Mouse (Mus musculus) ES-Bruce4 (cell line): ENCODE data around the gene 4930568D16Rik. TPM values are rescaled to one million over a fixed set of nuclear protein-coding genes. Genes with fewer than 3 reads are reported as not detected.

Source experiments
- H3K27ac ChIP-seq: 2 replicates; pipeline ENCODE4 v1.5.1; 2012; ENCODE audit warnings: low read length, inconsistent platforms; ENCODE audit not compliant: insufficient read depth
- H3K27me3 ChIP-seq: 2 replicates; pipeline ENCODE4 v1.6.1; 2012; ENCODE audit warnings: mild to moderate bottlenecking, low read length, inconsistent platforms; ENCODE audit not compliant: control insufficient read depth, poor library complexity, insufficient read depth, severe bottlenecking
- H3K36me3 ChIP-seq: 2 replicates; pipeline ENCODE4 v1.6.1; 2012; ENCODE audit warnings: inconsistent platforms, mild to moderate bottlenecking, low read length, moderate library complexity; ENCODE audit not compliant: control insufficient read depth, poor library complexity, insufficient read depth, severe bottlenecking
- H3K4me1 ChIP-seq: one replicate; pipeline ENCODE4 v1.8.1; 2011; ENCODE audit warnings: low read length; ENCODE audit not compliant: control insufficient read depth, insufficient read depth
- H3K4me3 ChIP-seq: 2 replicates; pipeline ENCODE4 v1.5.1; 2011; ENCODE audit warnings: low read depth, mild to moderate bottlenecking, low read length
- H3K9ac ChIP-seq: 2 replicates; pipeline ENCODE4 v1.6.1; 2012; ENCODE audit warnings: low read depth, mild to moderate bottlenecking, inconsistent platforms; ENCODE audit not compliant: poor library complexity, severe bottlenecking
- H3K9me3 ChIP-seq: replicated peaks from 2 replicates; pipeline ENCODE4 v1.6.1; 2012; ENCODE audit warnings: mild to moderate bottlenecking, low read length, inconsistent platforms; ENCODE audit not compliant: control insufficient read depth, poor library complexity, insufficient read depth, severe bottlenecking
- CTCF ChIP-seq: IDR thresholded peaks from one replicate; pipeline ENCODE4 v1.8.1; 2011; ENCODE audit warnings: low read depth, low read length
- EP300 ChIP-seq: IDR thresholded peaks from 2 replicates; pipeline ENCODE4 v1.6.1; 2011; ENCODE audit warnings: low read depth, low read length; ENCODE audit not compliant: insufficient read depth
- POLR2A ChIP-seq: IDR thresholded peaks from one replicate; pipeline ENCODE4 v1.8.1; 2011; ENCODE audit warnings: low read length; ENCODE audit not compliant: insufficient read depth
- polyA plus RNA-seq: library from polyadenylated mRNA; stranded (reverse); fragments of >200 nt; gene quantifications from 2 replicates; pipeline ENCODE4 v1.2.4, GENCODE M21; 2011; ENCODE audit warnings: low read depth; ENCODE audit not compliant: missing spikeins, insufficient read depth, insufficient read length

Gene 4930568D16Rik
- polyA plus RNA-seq, 1 experiment = not detected

- H3K27me3 ChIP-seq = no peaks in the 10 kb centered on the region
- H3K4me1 ChIP-seq = no peaks in the 10 kb centered on the region
- H3K4me3 ChIP-seq = no peak overlapping the region
- no peak overlapping the region for H3K27ac ChIP-seq
- no peak for TF ChIP-seq EP300
- no peak for TF ChIP-seq CTCF
- TF ChIP-seq POLR2A = no peak
- H3K36me3 ChIP-seq = no peaks in the 10 kb centered on the region
- H3K9me3 ChIP-seq = no peaks in the 10 kb centered on the region
- H3K9ac ChIP-seq = no peak overlapping the region
These were observed 38.5 kb downstream of the 4930568D16Rik start for GRCm38 (mm10) chr2:35329061-35329460.

GRCm38 (mm10) chr2:35328064-35328792 lies 39.3 kb downstream of the 4930568D16Rik start:
- TF ChIP-seq EP300 (no peak), CTCF (no peak)
- Histone ChIP-seq H3K27ac (no peak overlapping the region), H3K4me3 (no peak overlapping the region), H3K9me3 (no peaks in the 10 kb centered on the region), H3K27me3 (no peaks in the 10 kb centered on the region), H3K9ac (no peak overlapping the region), H3K36me3 (no peaks in the 10 kb centered on the region), H3K4me1 (no peaks in the 10 kb centered on the region)

DNA sequence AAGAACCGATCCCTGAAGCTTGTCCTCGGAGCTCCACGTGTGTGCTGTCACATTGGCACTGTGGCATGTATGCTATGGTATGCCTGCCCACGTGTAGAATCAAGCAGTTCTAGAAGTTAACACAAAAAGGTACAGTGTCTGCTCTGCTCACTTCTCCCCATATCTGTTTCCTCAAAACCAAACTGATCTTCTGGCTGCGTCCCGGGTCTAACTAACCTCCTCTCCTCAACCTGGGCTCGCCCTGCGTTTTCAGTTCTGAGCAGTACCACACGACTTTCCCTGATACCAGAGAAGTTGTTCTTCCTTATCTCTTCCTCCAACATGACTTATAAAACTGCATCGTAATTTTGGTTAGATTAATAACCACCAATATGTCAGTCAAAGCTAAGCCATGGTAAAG lies 39.9 kb downstream of the 4930568D16Rik start:
- Histone ChIP-seq H3K36me3 (no peaks in the 10 kb centered on the region), H3K4me1 (no peaks in the 10 kb centered on the region), H3K4me3 (no peak overlapping the region), H3K9me3 (no peaks in the 10 kb centered on the region), H3K27me3 (no peaks in the 10 kb centered on the region), H3K27ac (no peak overlapping the region), H3K9ac (no peak overlapping the region)
- TF ChIP-seq EP300 (no peak), POLR2A (no peak), CTCF (no peak)

DNA sequence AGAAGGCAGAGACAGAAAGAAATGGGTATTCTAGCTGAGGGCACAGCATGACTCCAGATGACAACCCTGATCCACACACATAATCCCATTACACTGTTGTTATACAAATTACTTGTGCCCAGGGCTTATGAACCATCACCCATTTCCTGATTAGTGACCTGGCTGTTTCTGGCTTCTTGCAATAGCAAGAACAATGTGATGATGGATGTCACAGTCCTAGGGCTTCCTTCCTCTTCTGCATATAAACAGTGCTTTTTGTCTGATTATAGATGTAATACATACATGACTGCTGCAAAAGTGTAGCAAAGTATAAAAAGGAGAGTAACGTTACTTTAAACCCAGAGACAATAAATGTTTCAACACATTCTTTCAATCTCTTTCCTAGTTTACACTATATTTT lies 40.6 kb downstream of the 4930568D16Rik start:
- H3K36me3 ChIP-seq = no peaks in the 10 kb centered on the region
- no peak for TF ChIP-seq POLR2A
- no peak for TF ChIP-seq EP300
- no peak for TF ChIP-seq CTCF
- no peaks in the 10 kb centered on the region for H3K4me1 ChIP-seq

DNA sequence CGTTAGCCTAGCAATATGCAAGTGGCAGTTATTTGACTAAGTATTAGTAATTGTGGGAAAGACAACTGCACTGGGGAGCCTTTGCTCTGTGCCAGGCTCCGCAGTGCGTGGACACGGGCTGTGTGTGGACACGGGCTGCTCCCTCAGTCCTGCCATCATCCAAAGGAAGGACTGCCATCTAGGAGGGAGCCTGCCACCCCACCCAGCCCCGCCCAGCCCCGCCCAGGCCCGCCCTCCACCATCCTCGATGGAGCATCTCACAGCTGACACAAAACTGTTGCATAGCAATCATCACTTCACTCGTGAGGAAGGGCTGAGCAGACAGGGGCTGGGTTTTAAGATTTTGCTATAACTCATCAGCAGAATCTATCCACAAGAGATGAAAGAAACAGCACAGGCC lies 41.6 kb downstream of the 4930568D16Rik start:
- Histone ChIP-seq H3K36me3 (no peaks in the 10 kb centered on the region), H3K27me3 (no peaks in the 10 kb centered on the region), H3K4me3 (no peak overlapping the region), H3K27ac (no peak overlapping the region), H3K9ac (no peak overlapping the region), H3K9me3 (no peaks in the 10 kb centered on the region), H3K4me1 (no peaks in the 10 kb centered on the region)
- TF ChIP-seq EP300 (no peak), CTCF (no peak), POLR2A (no peak)

More for the DNA sequence above, 40.6 kb downstream of the 4930568D16Rik start:
- no peaks in the 10 kb centered on the region for H3K27me3 ChIP-seq
- H3K4me3 ChIP-seq = no peak overlapping the region
- no peaks in the 10 kb centered on the region for H3K9me3 ChIP-seq
- no peak overlapping the region for H3K9ac ChIP-seq
- H3K27ac ChIP-seq = no peak overlapping the region

DNA sequence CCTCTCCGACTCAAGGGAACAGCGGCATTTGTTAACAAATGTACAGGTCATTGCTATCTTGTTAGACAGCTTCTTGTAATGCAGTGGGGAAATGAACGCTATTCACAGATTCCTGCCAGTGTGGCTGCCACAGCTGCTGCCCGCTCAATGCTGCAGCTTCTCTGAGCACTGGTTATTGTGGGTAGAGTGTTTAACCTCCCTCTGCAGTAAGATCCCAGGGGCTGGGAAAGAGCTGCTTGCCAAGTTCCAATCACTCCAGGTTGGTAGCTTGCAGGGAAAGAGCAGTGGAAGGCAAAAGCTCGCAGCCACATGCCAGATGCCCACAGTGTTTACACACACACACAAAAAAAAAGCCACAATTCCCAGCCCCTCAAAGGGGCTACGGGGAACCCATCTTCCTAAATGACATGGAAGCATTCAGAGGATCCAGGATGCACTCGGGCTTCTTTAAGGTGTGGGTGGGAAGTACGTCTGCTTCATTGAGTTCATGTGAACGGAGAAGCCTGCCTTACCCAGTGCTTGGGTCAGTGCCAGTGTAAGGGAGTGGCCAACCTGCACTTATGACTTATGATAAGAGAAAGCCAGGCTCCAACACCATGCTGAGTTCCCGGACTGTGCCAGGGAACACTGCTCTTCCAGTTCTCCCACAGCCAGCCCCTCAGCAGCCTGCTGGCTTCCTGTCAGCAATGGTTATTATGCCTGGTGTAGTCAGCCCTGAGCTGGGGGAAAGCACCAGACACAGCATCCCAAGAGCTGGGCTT lies 44.9 kb downstream of the 4930568D16Rik start:
- Histone ChIP-seq H3K36me3 (no peaks in the 10 kb centered on the region), H3K27ac (no peak overlapping the region), H3K4me1 (no peaks in the 10 kb centered on the region), H3K4me3 (no peak overlapping the region), H3K9me3 (no peaks in the 10 kb centered on the region), H3K27me3 (no peaks in the 10 kb centered on the region), H3K9ac (no peak overlapping the region)
- no peak for TF ChIP-seq EP300
- no peak for TF ChIP-seq CTCF
- no peak for TF ChIP-seq POLR2A
